Mouse (Mus musculus) heart, embryonic 14.5 days (tissue): ENCODE measurements around the gene Elmo1. TPM values are rescaled to one million over a fixed set of nuclear protein-coding genes. Genes with fewer than 3 reads are reported as not detected.

ENCODE experiments used
- ATAC-seq: fragments of 200-750 bp; cut with Nextera tagmentation; 2 replicates; pipeline ENCODE4 v1.8.0; 2017; ENCODE audit warnings: low read depth, moderate TSS enrichment; ENCODE audit not compliant: insufficient number of reproducible peaks, insufficient read depth, low FRiP score
- H3K27ac ChIP-seq, 2 experiments: fragments of 200-500 bp in 1 of 2; fragments of 300-500 bp in 1 of 2; sonication (generic) in 1 of 2; replicated peaks in 1 of 2; 2 replicates each; pipeline ENCODE4 v1.5.1; 2012 to 2014; ENCODE audit warnings: low read depth in 2 of 2, low read length in 2 of 2, control low read depth in 1 of 2, mild to moderate bottlenecking in 1 of 2, mixed read lengths in 1 of 2; ENCODE audit not compliant: control insufficient read depth in 1 of 2, insufficient read depth in 1 of 2
- H3K27me3 ChIP-seq: fragments of 300-500 bp; sonication (generic); 2 replicates; pipeline ENCODE4 v1.6.1; 2014; ENCODE audit warnings: mild to moderate bottlenecking, low read length, control low read depth; ENCODE audit not compliant: control insufficient read depth, insufficient read depth
- H3K36me3 ChIP-seq: fragments of 300-500 bp; sonication (generic); 2 replicates; pipeline ENCODE4 v1.6.1; 2014; ENCODE audit warnings: mild to moderate bottlenecking, control low read depth, low read length, mixed read lengths; ENCODE audit not compliant: control insufficient read depth, insufficient read depth
- H3K4me1 ChIP-seq, 2 experiments: fragments of 200-500 bp in 1 of 2; fragments of 300-500 bp in 1 of 2; sonication (generic) in 1 of 2; 2 replicates each; pipeline ENCODE4 v1.6.1; 2012 to 2014; ENCODE audit warnings: low read length in 2 of 2, control low read depth in 1 of 2, mixed read lengths in 1 of 2; ENCODE audit not compliant: control insufficient read depth in 2 of 2, insufficient read depth in 2 of 2
- H3K4me2 ChIP-seq: fragments of 300-500 bp; sonication (generic); 2 replicates; pipeline ENCODE4 v1.6.1; 2014; ENCODE audit warnings: mild to moderate bottlenecking, low read length
- H3K4me3 ChIP-seq, 2 experiments: fragments of 200-500 bp in 1 of 2; fragments of 300-500 bp in 1 of 2; sonication (generic) in 1 of 2; 2 replicates each; pipeline ENCODE4 v1.5.1; 2012 to 2014; ENCODE audit warnings: low read length in 2 of 2, mild to moderate bottlenecking in 2 of 2, control low read depth in 1 of 2, low read depth in 1 of 2, moderate library complexity in 1 of 2; ENCODE audit not compliant: control insufficient read depth in 1 of 2, insufficient read depth in 1 of 2
- H3K9ac ChIP-seq: fragments of 300-500 bp; sonication (generic); 2 replicates; pipeline ENCODE4 v1.6.1; 2014; ENCODE audit warnings: mild to moderate bottlenecking, low read length
- H3K9me3 ChIP-seq: fragments of 300-500 bp; sonication (generic); 2 replicates; pipeline ENCODE4 v1.6.1; 2016; ENCODE audit warnings: low read length, control low read depth; ENCODE audit not compliant: control insufficient read depth
- WGBS: fragments of 180-500 bp; shearing (Covaris S2); extraction: QIAGEN DNeasy Blood & Tissue Kit; methylation state at CpG from one replicate; pipeline ENCODE4 v1.1.7; 2014; 5-methylcytosine and 5-hydroxymethylcytosine counted together
- polyA plus RNA-seq: library from polyadenylated mRNA; unstranded; fragments of >200 nt; fragmentation: Nextera tagmentation; extraction: Ambion mirVana; gene quantifications from 2 replicates; pipeline ENCODE4 v1.2.1, GENCODE M21; 2014

The Elmo1 gene
- polyA plus RNA-seq, 1 experiment from 2014 or later = 10.4 TPM

- Histone ChIP-seq H3K4me1 (no peaks in the 10 kb centered on the region), H3K27ac (no peak overlapping the region), H3K27me3 (no peaks in the 10 kb centered on the region), H3K9me3 (no peaks in the 10 kb centered on the region), H3K9ac (no peak overlapping the region), H3K4me2 (no peak overlapping the region), H3K36me3 (no peaks in the 10 kb centered on the region), H3K4me3 (no peak overlapping the region)
- WGBS = 94% methylated on average over 2 of the region's 2 CpGs
- no peak for ATAC-seq
These were observed 294.4 kb downstream of the Elmo1 start for GRCm38 (mm10) chr13:20384846-20385245.

- H3K4me3 ChIP-seq = no peak overlapping the region
- no peak for ATAC-seq
- H3K27ac ChIP-seq = no peak overlapping the region
- 72% methylated on average over 2 of the region's 2 CpGs for WGBS
- H3K4me2 ChIP-seq = no peak overlapping the region
- no peaks in the 10 kb centered on the region for H3K27me3 ChIP-seq
- no peaks in the 10 kb centered on the region for H3K9me3 ChIP-seq
- no peaks in the 10 kb centered on the region for H3K4me1 ChIP-seq
- H3K36me3 ChIP-seq = no peaks in the 10 kb centered on the region
- no peak overlapping the region for H3K9ac ChIP-seq
These were observed 295.0 kb downstream of the Elmo1 start for GRCm38 (mm10) chr13:20385423-20385822.

- H3K27ac ChIP-seq = no peak overlapping the region
- H3K4me1 ChIP-seq = no peaks in the 10 kb centered on the region
- H3K4me2 ChIP-seq = no peak overlapping the region
- H3K36me3 ChIP-seq = no peaks in the 10 kb centered on the region
- H3K27me3 ChIP-seq = no peaks in the 10 kb centered on the region
- H3K4me3 ChIP-seq = no peak overlapping the region
- H3K9me3 ChIP-seq = no peaks in the 10 kb centered on the region
- no peak overlapping the region for H3K9ac ChIP-seq
- no peak for ATAC-seq
- WGBS = 61% methylated on average over 4 of the region's 4 CpGs
These were observed 296.2 kb downstream of the Elmo1 start for GRCm38 (mm10) chr13:20386462-20387141.

- Histone ChIP-seq H3K4me2 (no peak overlapping the region), H3K9me3 (no peaks in the 10 kb centered on the region), H3K27me3 (no peaks in the 10 kb centered on the region), H3K4me1 (no peaks in the 10 kb centered on the region), H3K4me3 (no peak overlapping the region), H3K36me3 (no peaks in the 10 kb centered on the region), H3K9ac (no peak overlapping the region), H3K27ac (no peak overlapping the region)
- WGBS = 77% methylated on average over 3 of the region's 3 CpGs
- ATAC-seq = no peak
These were observed 302.6 kb downstream of the Elmo1 start for GRCm38 (mm10) chr13:20392824-20393598.

GRCm38 (mm10) chr13:20397744-20398143 lies 307.3 kb downstream of the Elmo1 start:
- Histone ChIP-seq H3K4me3 (no peak overlapping the region), H3K9ac (no peak overlapping the region), H3K4me1 (no peaks in the 10 kb centered on the region), H3K27me3 (no peaks in the 10 kb centered on the region), H3K36me3 (no peaks in the 10 kb centered on the region), H3K4me2 (no peak overlapping the region), H3K9me3 (no peaks in the 10 kb centered on the region), H3K27ac (no peak overlapping the region)
- 74% methylated on average over 3 of the region's 3 CpGs for WGBS
- no peak for ATAC-seq

GRCm38 (mm10) chr13:20398311-20398710 lies 307.9 kb downstream of the Elmo1 start:
- no peak overlapping the region for H3K9ac ChIP-seq
- no peaks in the 10 kb centered on the region for H3K9me3 ChIP-seq
- no peak overlapping the region for H3K4me2 ChIP-seq
- H3K4me3 ChIP-seq = no peak overlapping the region
- no peaks in the 10 kb centered on the region for H3K36me3 ChIP-seq
- H3K4me1 ChIP-seq = no peaks in the 10 kb centered on the region
- H3K27me3 ChIP-seq = no peaks in the 10 kb centered on the region
- no peak for ATAC-seq
- H3K27ac ChIP-seq = no peak overlapping the region
- WGBS = 84% methylated on average over 4 of the region's 4 CpGs

GRCm38 (mm10) chr13:20404530-20404929 lies 314.1 kb downstream of the Elmo1 start:
- Histone ChIP-seq H3K36me3 (no peaks in the 10 kb centered on the region), H3K4me2 (no peak overlapping the region)

More at GRCm38 (mm10) chr13:20404530-20404929, 314.1 kb downstream of the Elmo1 start:
- Histone ChIP-seq H3K9me3 (no peaks in the 10 kb centered on the region), H3K27me3 (no peaks in the 10 kb centered on the region), H3K27ac (no peak overlapping the region), H3K4me3 (no peak overlapping the region), H3K9ac (no peak overlapping the region), H3K4me1 (no peaks in the 10 kb centered on the region)
- WGBS = 86% methylated on average over 3 of the region's 3 CpGs
- ATAC-seq = no peak
